Mouse (Mus musculus): ENCODE data around the gene Rnf7. TPM values are rescaled to one million over a fixed set of nuclear protein-coding genes. Genes with fewer than 3 reads are reported as not detected.
A peak's percentile ranks its signal among the peaks of the same experiment; 100 is the strongest.

Gene Rnf7
- polyA plus RNA-seq, 1 experiment from 2014 or later, result 273 TPM

GRCm38 (mm10) chr9:96460117-96460865 lies 18.2 kb downstream of the Rnf7 start:
- no peak overlapping the region for H3K27ac ChIP-seq (replicated peaks; ENCODE audit: low read depth, low read length)
- H3K9me3 ChIP-seq (ENCODE audit: control insufficient read depth, low read length), result peaks cover 13% of the 10 kb centered on the region; the same call in 1 of the 2 replicates
- ATAC-seq (ENCODE audit: low read depth) (no peak), DNase-seq (ENCODE audit: low spot score) (no peak)
- H3K4me1 ChIP-seq (ENCODE audit: control insufficient read depth, insufficient read depth, low read length), result no peaks in the 10 kb centered on the region
- H3K27me3 ChIP-seq (replicated peaks; ENCODE audit: control insufficient read depth, insufficient read depth, low read length), result no peaks in the 10 kb centered on the region
- H3K36me3 ChIP-seq (ENCODE audit: control insufficient read depth, insufficient read depth, low read length), result peaks cover 16% of the 10 kb centered on the region; the same call in 1 of the 2 replicates
- no peak overlapping the region for H3K4me2 ChIP-seq (ENCODE audit: low read depth, low read length)
- no peak overlapping the region for H3K4me3 ChIP-seq (ENCODE audit: low read depth, low read length)
- WGBS, result 77% methylated on average over 10 of the region's 10 CpGs
- no peak overlapping the region for H3K9ac ChIP-seq (ENCODE audit: low read depth, low read length)

DNA sequence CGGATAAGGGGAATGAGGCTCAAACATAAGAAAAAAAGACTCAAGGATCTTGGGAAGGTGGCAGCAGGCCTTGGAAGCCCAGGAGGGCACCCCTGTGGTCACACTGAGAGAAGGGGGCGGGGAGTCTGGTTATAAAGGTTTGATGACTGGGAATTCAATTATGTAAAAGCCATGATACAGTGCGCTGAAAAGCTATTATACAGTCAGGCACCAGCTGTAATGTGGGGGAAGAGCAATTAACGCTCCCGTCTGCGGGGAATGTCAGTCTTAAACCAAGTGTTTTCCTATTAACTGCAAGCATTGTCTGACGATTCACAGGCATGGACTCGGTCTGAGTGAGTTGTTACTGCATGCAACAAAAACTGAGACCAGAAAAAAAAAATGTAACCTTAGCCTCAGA lies 22.9 kb downstream of the Rnf7 start:
- H3K9me3 ChIP-seq (ENCODE audit: control insufficient read depth, low read length), result no peaks in the 10 kb centered on the region
- no peak overlapping the region for H3K27ac ChIP-seq (replicated peaks; ENCODE audit: low read depth, low read length)
- ATAC-seq (ENCODE audit: low read depth), result no peak
- DNase-seq (ENCODE audit: low spot score), result no peak
- H3K4me3 ChIP-seq (ENCODE audit: low read depth, low read length), result no peak overlapping the region
- H3K36me3 ChIP-seq (ENCODE audit: control insufficient read depth, insufficient read depth, low read length), result no peaks in the 10 kb centered on the region
- 69% methylated on average over 8 of the region's 8 CpGs for WGBS
- no peak overlapping the region for H3K4me2 ChIP-seq (ENCODE audit: low read depth, low read length)
- no peak overlapping the region for H3K9ac ChIP-seq (ENCODE audit: low read depth, low read length)
- no peaks in the 10 kb centered on the region for H3K4me1 ChIP-seq (ENCODE audit: control insufficient read depth, insufficient read depth, low read length)
- no peaks in the 10 kb centered on the region for H3K27me3 ChIP-seq (replicated peaks; ENCODE audit: control insufficient read depth, insufficient read depth, low read length)

GRCm38 (mm10) chr9:96452956-96453355 lies 25.5 kb downstream of the Rnf7 start:
- Histone ChIP-seq H3K4me3 (ENCODE audit: low read depth, low read length) (no peak overlapping the region), H3K27ac (replicated peaks; ENCODE audit: low read depth, low read length) (no peak overlapping the region), H3K27me3 (replicated peaks; ENCODE audit: control insufficient read depth, insufficient read depth, low read length) (no peaks in the 10 kb centered on the region), H3K9ac (ENCODE audit: low read depth, low read length) (no peak overlapping the region), H3K9me3 (ENCODE audit: control insufficient read depth, low read length) (no peaks in the 10 kb centered on the region), H3K36me3 (ENCODE audit: control insufficient read depth, insufficient read depth, low read length) (no peaks in the 10 kb centered on the region), H3K4me2 (ENCODE audit: low read depth, low read length) (no peak overlapping the region), H3K4me1 (ENCODE audit: control insufficient read depth, insufficient read depth, low read length) (no peaks in the 10 kb centered on the region)
- WGBS, result 79% methylated on average over 4 of the region's 4 CpGs
- ATAC-seq (ENCODE audit: low read depth) (no peak), DNase-seq (ENCODE audit: low spot score) (no peak)

GRCm38 (mm10) chr9:96450900-96451720 lies 27.4 kb downstream of the Rnf7 start:
- Histone ChIP-seq H3K36me3 (ENCODE audit: control insufficient read depth, insufficient read depth, low read length) (no peaks in the 10 kb centered on the region), H3K9me3 (ENCODE audit: control insufficient read depth, low read length) (no peaks in the 10 kb centered on the region), H3K4me2 (ENCODE audit: low read depth, low read length) (no peak overlapping the region), H3K4me1 (ENCODE audit: control insufficient read depth, insufficient read depth, low read length) (no peaks in the 10 kb centered on the region), H3K4me3 (ENCODE audit: low read depth, low read length) (no peak overlapping the region), H3K27ac (replicated peaks; ENCODE audit: low read depth, low read length) (0 out of 2 replicates have a peak overlapping the region, but pooled peaks have one; percentile 3), H3K9ac (ENCODE audit: low read depth, low read length) (no peak overlapping the region), H3K27me3 (replicated peaks; ENCODE audit: control insufficient read depth, insufficient read depth, low read length) (no peaks in the 10 kb centered on the region)
- peak; percentile 56 for ATAC-seq (ENCODE audit: low read depth)
- DNase-seq (ENCODE audit: low spot score), result no peak
- WGBS, result 40% methylated on average over 12 of the region's 12 CpGs

GRCm38 (mm10) chr9:96449514-96449913 lies 29.0 kb downstream of the Rnf7 start:
- Histone ChIP-seq H3K36me3 (ENCODE audit: control insufficient read depth, insufficient read depth, low read length) (no peaks in the 10 kb centered on the region), H3K27ac (replicated peaks; ENCODE audit: low read depth, low read length) (no peak overlapping the region), H3K9ac (ENCODE audit: low read depth, low read length) (no peak overlapping the region), H3K4me1 (ENCODE audit: control insufficient read depth, insufficient read depth, low read length) (no peaks in the 10 kb centered on the region), H3K9me3 (ENCODE audit: control insufficient read depth, low read length) (no peaks in the 10 kb centered on the region), H3K4me2 (ENCODE audit: low read depth, low read length) (no peak overlapping the region), H3K27me3 (replicated peaks; ENCODE audit: control insufficient read depth, insufficient read depth, low read length) (no peaks in the 10 kb centered on the region), H3K4me3 (ENCODE audit: low read depth, low read length) (no peak overlapping the region)
- no peak for DNase-seq (ENCODE audit: low spot score)
- no peak for ATAC-seq (ENCODE audit: low read depth)
- WGBS, result 88% methylated on average over 9 of the region's 9 CpGs

DNA sequence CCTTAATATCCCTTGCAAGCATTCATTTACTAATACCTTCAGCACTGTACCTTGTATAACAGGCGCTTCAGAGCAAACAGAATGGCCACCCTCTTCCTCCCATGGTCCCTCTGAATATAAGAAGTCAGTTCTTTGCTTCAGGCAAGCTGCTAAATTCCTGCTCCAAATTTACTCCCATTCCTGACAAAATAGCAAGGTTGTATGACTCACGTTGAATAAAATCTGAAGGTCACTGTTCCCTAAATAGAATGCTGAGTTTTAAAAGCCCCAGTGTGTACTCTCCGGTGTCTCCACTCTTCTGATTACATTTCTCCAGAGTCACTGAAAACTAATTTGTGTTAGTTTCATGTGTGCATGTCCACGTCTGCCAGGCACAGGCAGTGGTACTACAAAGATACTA lies 33.1 kb downstream of the Rnf7 start:
- Histone ChIP-seq H3K27ac (replicated peaks; ENCODE audit: low read depth, low read length) (no peak overlapping the region), H3K4me3 (ENCODE audit: low read depth, low read length) (no peak overlapping the region)
- WGBS, result 64% methylated on average over 4 of the region's 4 CpGs

DNA sequence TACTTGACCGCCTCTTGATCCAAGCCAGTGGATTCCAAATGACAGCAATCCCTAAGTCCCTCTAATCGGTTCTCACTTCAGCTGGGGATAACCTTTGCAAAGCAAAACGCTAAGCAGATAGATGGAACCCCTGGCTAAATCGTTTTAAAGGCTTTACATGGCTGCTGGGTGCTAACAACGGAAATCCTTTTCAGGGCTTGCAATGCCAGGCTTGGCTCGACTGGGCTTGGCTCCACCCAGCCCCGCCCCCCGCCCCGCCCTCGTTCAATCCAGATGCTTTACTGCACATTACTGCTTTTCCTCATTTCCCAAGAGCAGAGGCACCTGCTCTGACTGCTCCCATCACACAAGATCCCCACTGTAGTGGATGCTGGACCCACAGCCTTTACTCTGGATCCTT lies 36.4 kb downstream of the Rnf7 start:
- Histone ChIP-seq H3K27ac (replicated peaks; ENCODE audit: low read depth, low read length) (no peak overlapping the region), H3K4me2 (ENCODE audit: low read depth, low read length) (no peak overlapping the region), H3K9ac (ENCODE audit: low read depth, low read length) (no peak overlapping the region), H3K36me3 (ENCODE audit: control insufficient read depth, insufficient read depth, low read length) (no peaks in the 10 kb centered on the region), H3K9me3 (ENCODE audit: control insufficient read depth, low read length) (no peaks in the 10 kb centered on the region), H3K4me1 (ENCODE audit: control insufficient read depth, insufficient read depth, low read length) (peaks cover 7% of the 10 kb centered on the region), H3K4me3 (ENCODE audit: low read depth, low read length) (no peak overlapping the region), H3K27me3 (replicated peaks; ENCODE audit: control insufficient read depth, insufficient read depth, low read length) (no peaks in the 10 kb centered on the region)
- DNase-seq (ENCODE audit: low spot score) (no peak), ATAC-seq (ENCODE audit: low read depth) (no peak)
- WGBS, result 18% methylated on average over 9 of the region's 10 CpGs

More for the DNA sequence above, 33.1 kb downstream of the Rnf7 start:
- H3K4me2 ChIP-seq (ENCODE audit: low read depth, low read length), result no peak overlapping the region
- no peaks in the 10 kb centered on the region for H3K9me3 ChIP-seq (ENCODE audit: control insufficient read depth, low read length)
- no peaks in the 10 kb centered on the region for H3K36me3 ChIP-seq (ENCODE audit: control insufficient read depth, insufficient read depth, low read length)
- no peak for ATAC-seq (ENCODE audit: low read depth)
- no peaks in the 10 kb centered on the region for H3K27me3 ChIP-seq (replicated peaks; ENCODE audit: control insufficient read depth, insufficient read depth, low read length)
- no peaks in the 10 kb centered on the region for H3K4me1 ChIP-seq (ENCODE audit: control insufficient read depth, insufficient read depth, low read length)
- H3K9ac ChIP-seq (ENCODE audit: low read depth, low read length), result no peak overlapping the region
- DNase-seq (ENCODE audit: low spot score), result no peak

GRCm38 (mm10) chr9:96438334-96438871 lies 40.1 kb downstream of the Rnf7 start:
- H3K27ac ChIP-seq (replicated peaks; ENCODE audit: low read depth, low read length), result peak overlapping the region; percentile 79
- 1% methylated on average over 8 of the region's 8 CpGs for WGBS
- no peaks in the 10 kb centered on the region for H3K27me3 ChIP-seq (replicated peaks; ENCODE audit: control insufficient read depth, insufficient read depth, low read length)
- peak overlapping the region; percentile 76 for H3K4me2 ChIP-seq (ENCODE audit: low read depth, low read length)
- peaks cover 18% of the 10 kb centered on the region for H3K4me1 ChIP-seq (ENCODE audit: control insufficient read depth, insufficient read depth, low read length)
- ATAC-seq (ENCODE audit: low read depth) (peak; percentile 83), DNase-seq (ENCODE audit: low spot score) (peak; percentile 87)
- H3K9me3 ChIP-seq (ENCODE audit: control insufficient read depth, low read length), result no peaks in the 10 kb centered on the region
- H3K4me3 ChIP-seq (ENCODE audit: low read depth, low read length), result peak overlapping the region; percentile 42
- peak overlapping the region; percentile 66 for H3K9ac ChIP-seq (ENCODE audit: low read depth, low read length)
- no peaks in the 10 kb centered on the region for H3K36me3 ChIP-seq (ENCODE audit: control insufficient read depth, insufficient read depth, low read length)

Data from embryonic facial prominence, embryonic 14.5 days (tissue).